Mouse (Mus musculus): ENCODE measurements around the gene Rbbp5.

Gene Rbbp5

GRCm38 (mm10) chr1:132506058-132506457, 28.9 kb downstream of the Rbbp5 start, which contains the start of gene Tmem81:
Gene Tmem81 (plus strand): TSS chr1:132506230.
- DNase-seq = peak; percentile 75

GRCm38 (mm10) chr1:132506656-132507055, 29.5 kb downstream of the Rbbp5 start:
- DNase-seq = peak; percentile 71

GRCm38 (mm10) chr1:132509771-132510170, 32.6 kb downstream of the Rbbp5 start:
- peak; percentile 76 for DNase-seq

- peak; percentile 85 for DNase-seq
These were observed 34.4 kb downstream of the Rbbp5 start for GRCm38 (mm10) chr1:132511521-132511920.

- no peak for DNase-seq
These were observed 34.9 kb downstream of the Rbbp5 start for GRCm38 (mm10) chr1:132512106-132512505.

- peak; percentile 82 for DNase-seq
These were observed 38.2 kb downstream of the Rbbp5 start for GRCm38 (mm10) chr1:132515339-132515738.

GRCm38 (mm10) chr1:132516776-132517175, 39.6 kb downstream of the Rbbp5 start:
- DNase-seq = peak; percentile 82

GRCm38 (mm10) chr1:132518621-132519020, 41.5 kb downstream of the Rbbp5 start:
- peak; percentile 84 for DNase-seq

GRCm38 (mm10) chr1:132519734-132520133, 42.6 kb downstream of the Rbbp5 start:
- no peak for DNase-seq

- DNase-seq = peak; percentile 95
These were observed 43.6 kb downstream of the Rbbp5 start for GRCm38 (mm10) chr1:132520764-132521163.

GRCm38 (mm10) chr1:132523048-132523447, 45.9 kb downstream of the Rbbp5 start:
- no peak for DNase-seq

GRCm38 (mm10) chr1:132523920-132524319, 46.8 kb downstream of the Rbbp5 start:
- DNase-seq = no peak

- no peak for DNase-seq
These were observed 48.7 kb downstream of the Rbbp5 start for GRCm38 (mm10) chr1:132525832-132526231.

GRCm38 (mm10) chr1:132528071-132528470, 50.9 kb downstream of the Rbbp5 start:
- no peak for DNase-seq

GRCm38 (mm10) chr1:132528647-132529334, 51.6 kb downstream of the Rbbp5 start:
- peak; percentile 88 for DNase-seq

- DNase-seq = no peak
These were observed 53.5 kb downstream of the Rbbp5 start for GRCm38 (mm10) chr1:132530631-132531191.

GRCm38 (mm10) chr1:132532521-132532920, 55.4 kb downstream of the Rbbp5 start:
- no peak for DNase-seq

- DNase-seq = no peak
These were observed 56.7 kb downstream of the Rbbp5 start for GRCm38 (mm10) chr1:132533840-132534239.

- DNase-seq = no peak
These were observed 58.4 kb downstream of the Rbbp5 start for GRCm38 (mm10) chr1:132535541-132535940.

GRCm38 (mm10) chr1:132536416-132536815, 59.3 kb downstream of the Rbbp5 start:
- no peak for DNase-seq

GRCm38 (mm10) chr1:132537736-132538135, 60.6 kb downstream of the Rbbp5 start:
- no peak for DNase-seq

GRCm38 (mm10) chr1:132540701-132541100, 63.5 kb downstream of the Rbbp5 start:
- DNase-seq = no peak

GRCm38 (mm10) chr1:132541171-132541823, 64.1 kb downstream of the Rbbp5 start:
- DNase-seq = no peak
